Mouse (Mus musculus): ENCODE data around the gene Inhbe. TPM values are rescaled to one million over a fixed set of nuclear protein-coding genes. Genes with fewer than 3 reads are reported as not detected.

The Inhbe gene
- total RNA-seq (2021) = under 1 TPM in 1 of 2 experiments, not detected in 1; 0.08 TPM
- long read RNA-seq, experiment 1 = 0 reads
- long read RNA-seq, experiment 2 = 0 reads

- DNase-seq (ENCODE audit: low spot score in 2 of 2) = no peak
These were observed at the start of gene Inhbe for GRCm38 (mm10) chr10:127353909-127354895. Inhbe (minus strand) TSS chr10:127354411.

GRCm38 (mm10) chr10:127391774-127392173 is 37.6 kb upstream of the Inhbe start:
- DNase-seq (ENCODE audit: low spot score in 2 of 2) = no peak

- no peak for DNase-seq (ENCODE audit: low spot score in 2 of 2)
These were observed 27.5 kb upstream of the Inhbe start for GRCm38 (mm10) chr10:127381743-127382134.

GRCm38 (mm10) chr10:127380767-127381742 is 26.8 kb upstream of the Inhbe start:
- peak; percentile 57 to 74 for DNase-seq (ENCODE audit: low spot score in 2 of 2)

- DNase-seq (ENCODE audit: low spot score in 2 of 2) = peak; percentile 82 to 92
These were observed 26.1 kb upstream of the Inhbe start, which contains the start of gene R3hdm2 for GRCm38 (mm10) chr10:127380251-127380691. R3hdm2 (plus strand) TSS chr10:127380327.

GRCm38 (mm10) chr10:127379654-127380053 is 25.4 kb upstream of the Inhbe start:
- no peak for DNase-seq (ENCODE audit: low spot score in 2 of 2)

- no peak for DNase-seq (ENCODE audit: low spot score in 2 of 2)
These were observed 23.5 kb upstream of the Inhbe start for GRCm38 (mm10) chr10:127377700-127378099.

- no peak for DNase-seq (ENCODE audit: low spot score in 2 of 2)
These were observed 16.8 kb upstream of the Inhbe start for GRCm38 (mm10) chr10:127371023-127371422.

GRCm38 (mm10) chr10:127369834-127370820 is 15.9 kb upstream of the Inhbe start, which contains the start of gene Inhbc:
Inhbc (minus strand) TSS chr10:127370431.
- no peak for DNase-seq (ENCODE audit: low spot score in 2 of 2)

GRCm38 (mm10) chr10:127368273-127368672 is 14.1 kb upstream of the Inhbe start:
- no peak for DNase-seq (ENCODE audit: low spot score in 2 of 2)

GRCm38 (mm10) chr10:127367116-127367515 is 12.9 kb upstream of the Inhbe start:
- no peak for DNase-seq (ENCODE audit: low spot score in 2 of 2)

GRCm38 (mm10) chr10:127360714-127361113 is 6.5 kb upstream of the Inhbe start:
- DNase-seq (ENCODE audit: low spot score in 2 of 2) = no peak

- no peak for DNase-seq (ENCODE audit: low spot score in 2 of 2)
These were observed 1.1 kb upstream of the Inhbe start for GRCm38 (mm10) chr10:127355336-127355735.

- DNase-seq (ENCODE audit: low spot score in 2 of 2) = no peak
These were observed 1.4 kb downstream of the Inhbe start for GRCm38 (mm10) chr10:127352766-127353165.

- no peak for DNase-seq (ENCODE audit: low spot score in 2 of 2)
These were observed 2.0 kb downstream of the Inhbe start for GRCm38 (mm10) chr10:127352187-127352586.

- no peak for DNase-seq (ENCODE audit: low spot score in 2 of 2)
These were observed 2.5 kb downstream of the Inhbe start for GRCm38 (mm10) chr10:127351719-127352118.

- no peak for DNase-seq (ENCODE audit: low spot score in 2 of 2)
These were observed 3.0 kb downstream of the Inhbe start for GRCm38 (mm10) chr10:127351285-127351595.

- DNase-seq (ENCODE audit: low spot score in 2 of 2) = peak in 1 of 2 experiments; percentile 65
These were observed 3.5 kb downstream of the Inhbe start for GRCm38 (mm10) chr10:127350594-127351284.

GRCm38 (mm10) chr10:127349810-127350209 is 4.4 kb downstream of the Inhbe start:
- DNase-seq (ENCODE audit: low spot score in 2 of 2) = no peak
